Mouse (Mus musculus) frontal cortex, adult (tissue): ENCODE measurements around the gene Sept6.

Experiments
- ATAC-seq: cut with Nextera tagmentation; 2 replicates; pipeline ENCODE4 v1.9.2; 2017; ENCODE audit warnings: mild to moderate bottlenecking, moderate library complexity, mixed read lengths; ENCODE audit not compliant: low TSS enrichment

Sept6 gene

DNA sequence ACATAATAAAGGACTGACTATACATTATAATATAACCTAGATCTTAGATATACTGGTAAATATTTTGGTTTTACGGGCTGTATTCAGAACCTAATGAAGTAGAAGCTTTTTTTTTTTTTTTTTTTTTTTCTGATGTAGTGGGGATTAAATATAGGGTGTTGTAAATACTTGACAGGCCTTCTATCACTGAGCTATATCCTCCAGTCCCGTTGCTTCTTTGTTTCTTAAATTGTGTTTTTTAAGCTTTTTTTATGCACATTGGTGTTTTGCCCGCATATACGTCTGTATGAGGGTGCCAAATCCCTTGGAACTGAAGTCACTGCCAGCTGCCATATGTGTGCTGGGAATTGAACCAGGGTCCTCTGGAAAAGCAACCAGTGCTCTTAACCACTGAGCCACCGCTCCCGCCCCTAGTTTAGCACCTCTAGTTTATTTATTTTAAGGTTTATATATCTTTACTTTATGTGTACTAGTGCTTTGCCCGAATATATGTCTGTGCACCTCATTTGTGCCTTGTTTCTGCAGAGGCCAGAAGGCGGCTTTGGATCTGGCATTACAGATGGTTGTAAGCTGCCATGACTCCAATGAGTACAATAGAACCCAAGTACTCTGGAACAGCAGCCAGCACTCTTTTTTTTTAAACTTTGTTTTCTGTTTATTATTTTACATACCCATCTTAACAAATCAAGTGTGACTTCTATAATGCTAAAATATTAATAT, 126.8 kb downstream of the Sept6 start:
- ATAC-seq, result no peak

DNA sequence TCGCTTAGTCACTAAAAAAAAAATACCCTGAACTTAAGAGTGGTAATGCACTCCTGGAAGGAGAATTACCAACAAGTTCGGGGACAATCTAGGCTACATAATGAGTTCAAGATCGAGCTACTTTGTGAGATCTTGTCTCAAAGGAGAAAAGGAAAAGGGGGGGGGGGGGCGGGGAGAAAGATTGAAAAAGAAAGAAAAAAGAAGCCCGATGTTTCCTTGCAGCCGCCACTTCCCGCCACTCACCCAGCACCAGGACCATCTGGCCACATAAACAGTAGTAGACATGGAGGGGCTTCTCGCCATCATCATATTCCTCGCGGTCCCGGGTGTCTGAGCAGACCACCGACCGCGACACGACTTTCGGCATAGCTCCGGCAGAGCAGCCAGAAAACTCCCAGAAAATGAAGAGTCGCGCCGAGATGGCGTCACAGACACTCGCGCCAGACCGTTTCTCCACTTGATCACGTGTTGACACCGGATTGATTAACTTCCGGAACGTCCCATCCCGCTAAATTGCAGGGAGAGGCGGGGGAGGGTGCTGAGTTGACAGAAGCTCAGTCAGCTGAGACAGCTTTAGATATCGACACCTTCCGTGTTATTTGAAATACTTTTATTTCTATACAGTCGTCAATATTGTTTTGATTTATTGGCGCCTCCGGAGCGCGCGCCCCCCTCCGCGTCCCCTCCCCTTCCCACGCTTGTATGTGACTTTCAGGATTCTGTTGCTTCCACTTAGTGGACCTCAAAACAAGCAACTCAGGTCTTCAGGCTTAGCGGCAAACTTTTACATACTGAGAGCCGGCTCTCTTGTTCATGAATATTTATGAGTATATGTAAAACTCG, 127.6 kb downstream of the Sept6 start:
- peak; percentile 84 for ATAC-seq
